Mouse (Mus musculus) stomach, embryonic 14.5 days (tissue): Measurements from ENCODE around the gene Gata1. TPM values are rescaled to one million over a fixed set of nuclear protein-coding genes. Genes with fewer than 3 reads are reported as not detected.

Experiments used
- ATAC-seq: fragments of 200-750 bp; cut with Nextera tagmentation; 2 replicates; pipeline ENCODE4 v1.8.0; 2017; ENCODE audit warnings: low read depth, moderate TSS enrichment; ENCODE audit not compliant: insufficient number of reproducible peaks, insufficient read depth, low FRiP score
- H3K27ac ChIP-seq: fragments of 300-500 bp; sonication (generic); 2 replicates; pipeline ENCODE4 v1.5.1; 2014; ENCODE audit warnings: mild to moderate bottlenecking, low read length, moderate library complexity, mixed read lengths
- H3K27me3 ChIP-seq: fragments of 300-500 bp; sonication (generic); 2 replicates; pipeline ENCODE4 v1.6.1; 2014; ENCODE audit warnings: low read length, control low read depth, mixed read lengths; ENCODE audit not compliant: control insufficient read depth, insufficient read depth
- H3K36me3 ChIP-seq: fragments of 300-500 bp; sonication (generic); 2 replicates; pipeline ENCODE4 v1.6.1; 2014; ENCODE audit warnings: mild to moderate bottlenecking, control low read depth, low read length, moderate library complexity, mixed read lengths; ENCODE audit not compliant: control insufficient read depth, insufficient read depth
- H3K4me1 ChIP-seq: fragments of 300-500 bp; sonication (generic); 2 replicates; pipeline ENCODE4 v1.6.1; 2014; ENCODE audit warnings: low read length, control low read depth, mixed read lengths; ENCODE audit not compliant: control insufficient read depth, insufficient read depth
- H3K4me2 ChIP-seq: fragments of 300-500 bp; sonication (generic); replicated peaks from 2 replicates; pipeline ENCODE4 v1.6.1; 2014; ENCODE audit warnings: low read depth, low read length, control low read depth
- H3K4me3 ChIP-seq: fragments of 300-500 bp; sonication (generic); 2 replicates; pipeline ENCODE4 v1.5.1; 2014; ENCODE audit warnings: low read depth, low read length, control low read depth
- H3K9ac ChIP-seq: fragments of 300-500 bp; sonication (generic); replicated peaks from 2 replicates; pipeline ENCODE4 v1.6.1; 2014; ENCODE audit warnings: low read depth, mild to moderate bottlenecking, control low read depth, low read length, moderate library complexity, mixed read lengths
- H3K9me3 ChIP-seq: fragments of 300-500 bp; sonication (generic); 2 replicates; pipeline ENCODE4 v1.6.1; 2016; ENCODE audit warnings: low read depth, low read length, control low read depth; ENCODE audit not compliant: control insufficient read depth
- WGBS: fragments of 180-500 bp; shearing (Covaris S2); extraction: QIAGEN DNeasy Blood & Tissue Kit; methylation state at CpG from one replicate; pipeline ENCODE4 v1.1.7; 2014; 5-methylcytosine and 5-hydroxymethylcytosine counted together
- polyA plus RNA-seq: library from polyadenylated mRNA; unstranded; fragments of >200 nt; fragmentation: Nextera tagmentation; extraction: Ambion mirVana; gene quantifications from 2 replicates; pipeline ENCODE4 v1.2.1, GENCODE M21; 2014

The Gata1 gene
- polyA plus RNA-seq, 1 experiment from 2014 or later = 0.90 TPM

DNA sequence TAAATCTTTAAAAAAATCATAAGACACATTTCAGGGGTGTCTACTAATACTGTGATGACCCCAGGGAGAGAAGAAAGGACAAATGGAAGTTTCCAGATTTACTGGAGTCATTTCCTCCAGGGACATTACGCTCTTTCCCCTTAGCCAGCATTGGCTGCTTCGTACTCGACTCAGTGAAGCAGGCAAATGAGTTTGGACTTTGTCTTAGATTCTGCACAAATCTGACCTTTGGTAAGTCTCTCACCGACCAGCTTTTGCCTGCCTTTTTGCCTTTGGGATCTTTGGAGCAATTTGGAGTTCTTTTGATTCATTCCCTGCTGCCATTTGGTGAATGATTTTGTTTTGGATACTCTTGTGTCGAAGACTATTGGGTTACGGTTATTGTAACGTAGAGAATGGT is 3.5 kb upstream of the Gata1 start:
- whole genome bisulfite sequencing = 87% methylated on average over 7 of the region's 7 CpGs

DNA sequence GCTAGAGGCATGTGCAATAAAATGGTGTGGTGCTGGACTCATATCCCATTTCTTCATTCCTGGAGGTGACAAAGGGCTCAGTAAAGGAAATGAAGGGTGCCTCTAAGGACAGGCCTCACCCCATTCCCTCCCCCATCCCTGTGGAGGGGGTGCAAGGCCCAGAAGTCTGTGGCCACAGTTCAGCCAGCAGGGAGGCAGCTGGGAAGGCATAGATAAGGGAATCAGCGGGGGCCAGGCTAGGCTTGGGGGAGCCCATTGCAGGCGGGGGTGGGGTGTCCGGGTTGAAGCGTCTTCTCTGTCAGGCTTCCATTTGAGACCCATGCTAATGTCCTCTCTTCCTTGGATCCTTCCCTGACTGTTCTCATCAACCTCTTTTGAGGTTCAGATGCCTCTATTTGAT is 6.6 kb downstream of the Gata1 start:
- 80% methylated on average over 2 of the region's 4 CpGs for WGBS
- no peaks in the 10 kb centered on the region for H3K27me3 ChIP-seq
- no peaks in the 10 kb centered on the region for H3K9me3 ChIP-seq
- peak; percentile 49; the same call in 1 of the 2 replicates for ATAC-seq
- no peak overlapping the region for H3K9ac ChIP-seq
- H3K27ac ChIP-seq = no peak overlapping the region
- no peak overlapping the region for H3K4me3 ChIP-seq
- H3K4me1 ChIP-seq = no peaks in the 10 kb centered on the region
- no peaks in the 10 kb centered on the region for H3K36me3 ChIP-seq
- no peak overlapping the region for H3K4me2 ChIP-seq

More for the DNA sequence above, 3.5 kb upstream of the Gata1 start:
- no peak for ATAC-seq
- no peak overlapping the region for H3K9ac ChIP-seq
- no peak overlapping the region for H3K27ac ChIP-seq
- H3K27me3 ChIP-seq = no peaks in the 10 kb centered on the region
- H3K4me2 ChIP-seq = no peak overlapping the region
- H3K4me1 ChIP-seq = no peaks in the 10 kb centered on the region
- H3K4me3 ChIP-seq = no peak overlapping the region
- H3K9me3 ChIP-seq = no peaks in the 10 kb centered on the region
- no peaks in the 10 kb centered on the region for H3K36me3 ChIP-seq

DNA sequence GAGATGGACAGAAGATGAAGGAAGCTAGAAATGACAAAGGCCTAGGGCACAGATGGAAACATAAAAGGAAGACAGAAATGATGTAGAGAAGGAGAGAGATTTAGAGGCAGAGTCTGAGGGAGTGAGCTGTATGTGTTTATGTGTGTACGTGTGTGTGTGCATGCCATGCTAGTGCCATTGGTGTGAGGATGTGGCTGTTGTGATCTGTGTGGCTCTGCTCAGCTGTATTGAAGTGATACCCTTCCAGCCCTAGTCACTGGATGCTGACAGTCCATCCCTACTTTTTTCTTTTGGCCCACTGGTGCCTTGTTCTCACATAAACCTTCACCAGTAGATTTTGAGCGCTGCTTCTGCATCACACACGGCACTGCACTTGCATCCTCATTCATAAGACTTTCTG is 9.0 kb downstream of the Gata1 start:
- Histone ChIP-seq H3K9me3 (no peaks in the 10 kb centered on the region), H3K27ac (no peak overlapping the region), H3K4me3 (no peak overlapping the region), H3K27me3 (no peaks in the 10 kb centered on the region), H3K4me1 (no peaks in the 10 kb centered on the region), H3K4me2 (no peak overlapping the region), H3K9ac (no peak overlapping the region), H3K36me3 (no peaks in the 10 kb centered on the region)
- no peak for ATAC-seq
- 86% methylated on average over 3 of the region's 3 CpGs for WGBS

DNA sequence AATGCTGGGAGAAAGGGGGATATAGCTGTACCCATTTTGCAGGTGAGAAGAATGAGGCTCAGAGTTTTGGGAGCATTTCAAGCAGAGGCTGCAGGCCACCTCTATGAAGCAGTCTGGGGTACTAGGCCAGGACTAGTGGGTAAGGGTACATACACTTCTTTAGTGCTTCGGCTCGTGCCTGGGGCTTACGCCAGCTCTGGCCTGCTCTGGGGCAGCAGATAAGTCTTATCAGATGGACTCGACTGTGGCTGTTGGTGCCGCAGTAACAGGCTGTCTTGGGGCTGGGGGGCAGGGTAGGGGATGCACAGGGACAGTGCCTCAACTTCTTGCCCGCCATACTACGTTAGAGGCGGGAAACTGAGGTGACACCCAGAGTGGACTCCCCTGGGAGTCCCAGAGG is 9.6 kb downstream of the Gata1 start:
- Histone ChIP-seq H3K4me2 (no peak overlapping the region), H3K27me3 (no peaks in the 10 kb centered on the region), H3K36me3 (no peaks in the 10 kb centered on the region), H3K9ac (no peak overlapping the region), H3K4me3 (no peak overlapping the region), H3K9me3 (no peaks in the 10 kb centered on the region), H3K4me1 (no peaks in the 10 kb centered on the region), H3K27ac (no peak overlapping the region)
- peak; percentile 28; the same call in 1 of the 2 replicates for ATAC-seq
- 81% methylated on average over 8 of the region's 8 CpGs for WGBS

DNA sequence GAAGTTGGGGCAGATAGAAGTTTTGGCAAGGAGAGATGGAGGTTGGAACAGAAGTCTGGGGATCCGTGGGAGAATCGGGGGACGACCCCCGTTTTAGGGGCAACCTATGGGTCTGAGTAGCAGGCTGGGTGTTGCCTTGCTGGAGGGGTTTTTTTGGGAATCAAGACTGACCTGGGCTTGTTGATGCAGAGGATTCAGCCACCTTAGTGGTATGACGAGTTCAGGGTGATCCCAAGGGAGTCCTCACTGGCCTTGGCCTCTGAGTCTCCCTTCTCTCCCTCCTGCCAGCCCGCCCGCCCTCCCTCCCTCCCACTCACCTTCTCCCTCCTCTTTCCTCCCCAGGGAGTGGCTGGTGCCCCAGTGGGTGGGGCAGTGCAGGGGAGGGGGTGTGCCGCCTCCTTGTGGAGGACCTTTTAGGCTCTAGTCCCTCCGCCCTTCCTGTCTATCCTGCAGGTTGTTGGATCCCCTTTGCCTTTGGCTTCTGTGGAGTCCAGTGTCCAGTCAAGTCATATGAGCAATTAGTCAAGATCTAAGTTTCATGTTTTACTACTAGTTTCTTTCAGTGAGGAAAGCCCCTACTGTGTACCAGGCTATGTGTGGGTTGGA is 10.2 kb downstream of the Gata1 start:
- ATAC-seq = peak; percentile 74; the same call in 1 of the 2 replicates
- H3K4me3 ChIP-seq = no peak overlapping the region
- 84% methylated on average over 7 of the region's 9 CpGs for WGBS
- H3K36me3 ChIP-seq = no peaks in the 10 kb centered on the region
- H3K4me2 ChIP-seq = no peak overlapping the region
- no peak overlapping the region for H3K9ac ChIP-seq
- H3K27ac ChIP-seq = no peak overlapping the region
- no peaks in the 10 kb centered on the region for H3K4me1 ChIP-seq
- no peaks in the 10 kb centered on the region for H3K27me3 ChIP-seq
- H3K9me3 ChIP-seq = no peaks in the 10 kb centered on the region

DNA sequence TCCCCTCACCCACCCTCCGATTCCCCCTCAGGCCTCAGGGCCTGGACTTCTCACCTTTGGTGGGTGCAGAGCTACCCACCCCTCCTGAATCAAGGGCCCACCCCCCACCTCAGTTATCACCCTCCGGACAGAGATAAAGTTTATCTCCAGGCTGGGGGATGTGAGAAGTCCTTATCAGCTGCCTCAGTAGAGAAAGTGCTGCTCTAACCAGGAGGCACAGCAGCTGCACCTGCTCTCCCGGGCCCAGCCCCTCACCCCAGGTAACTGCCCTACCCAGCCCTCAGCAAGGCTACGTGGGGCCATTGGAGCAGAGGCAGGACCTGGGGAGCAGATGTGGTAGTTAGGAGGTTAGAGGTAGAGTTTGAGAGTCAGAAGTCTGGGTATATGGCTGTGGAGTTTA is 11.7 kb downstream of the Gata1 start:
- Histone ChIP-seq H3K27ac (no peak overlapping the region), H3K9ac (no peak overlapping the region), H3K36me3 (no peaks in the 10 kb centered on the region), H3K4me1 (no peaks in the 10 kb centered on the region), H3K4me2 (no peak overlapping the region), H3K9me3 (no peaks in the 10 kb centered on the region), H3K27me3 (no peaks in the 10 kb centered on the region), H3K4me3 (no peak overlapping the region)
- 51% methylated on average over 4 of the region's 4 CpGs for WGBS
- ATAC-seq = no peak

DNA sequence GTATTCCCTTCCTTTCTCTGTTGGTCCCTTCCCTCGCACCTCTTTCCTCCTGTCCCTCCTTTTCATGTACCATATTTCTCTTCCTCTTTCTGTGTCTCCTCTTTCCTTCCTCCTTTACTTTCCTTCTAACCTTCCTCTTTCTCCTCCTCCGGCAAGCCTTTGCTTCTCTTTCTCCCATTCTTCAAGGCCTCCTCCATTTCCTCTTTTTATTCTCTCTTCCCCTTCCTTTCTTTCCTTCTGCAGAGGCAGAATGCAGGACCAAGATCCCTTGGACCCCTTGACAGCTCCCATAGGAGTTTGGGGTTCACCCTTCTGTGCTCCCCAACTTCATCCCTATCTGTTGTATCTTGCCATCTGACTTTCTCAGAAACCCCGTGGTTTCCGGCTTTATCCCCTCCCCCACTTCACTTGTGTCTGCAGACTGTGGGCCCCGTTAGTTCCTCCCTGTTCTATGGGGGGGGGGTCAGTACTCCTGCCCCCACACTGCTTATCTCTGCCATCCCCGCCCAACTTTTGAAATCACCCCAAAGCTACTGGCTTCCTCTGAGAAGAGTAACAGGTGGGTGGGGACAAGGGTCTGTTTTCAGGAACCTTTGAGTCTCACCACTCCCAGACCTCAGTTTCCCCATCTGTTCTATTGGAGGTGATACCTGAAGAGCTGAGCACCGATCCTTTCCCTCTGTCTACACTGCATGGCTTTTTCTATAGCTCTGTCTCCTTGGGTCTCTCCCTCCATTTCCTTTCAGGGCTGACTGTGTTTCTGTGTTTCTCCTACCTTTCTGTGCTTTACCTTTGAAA is 13.8 kb downstream of the Gata1 start:
- Histone ChIP-seq H3K9ac (no peak overlapping the region), H3K4me2 (no peak overlapping the region), H3K9me3 (no peaks in the 10 kb centered on the region), H3K36me3 (no peaks in the 10 kb centered on the region), H3K27me3 (no peaks in the 10 kb centered on the region), H3K4me1 (no peaks in the 10 kb centered on the region), H3K27ac (no peak overlapping the region), H3K4me3 (no peak overlapping the region)
- ATAC-seq = no peak
- 76% methylated on average over 7 of the region's 7 CpGs for WGBS

DNA sequence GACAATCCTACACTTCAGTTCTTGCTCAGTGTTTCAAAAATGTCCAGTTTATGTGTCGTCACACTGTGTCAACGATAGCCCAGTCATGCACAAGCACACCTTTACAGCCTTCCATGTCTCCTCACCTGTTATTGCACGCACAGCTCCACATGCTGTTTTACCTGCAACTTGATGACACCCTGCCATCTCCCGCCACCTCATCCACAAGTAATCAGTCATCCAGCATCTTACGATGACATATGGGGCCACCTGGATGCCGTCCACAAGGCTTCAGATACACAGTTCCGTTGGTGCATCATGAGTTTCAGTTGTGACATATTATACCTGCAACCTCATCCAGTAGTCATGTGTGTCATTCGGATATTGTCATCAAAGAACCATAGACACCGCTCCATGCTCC is 19.0 kb downstream of the Gata1 start:
- Histone ChIP-seq H3K36me3 (no peaks in the 10 kb centered on the region), H3K27me3 (no peaks in the 10 kb centered on the region), H3K9me3 (no peaks in the 10 kb centered on the region), H3K4me1 (no peaks in the 10 kb centered on the region), H3K4me3 (no peak overlapping the region), H3K9ac (no peak overlapping the region), H3K27ac (no peak overlapping the region), H3K4me2 (no peak overlapping the region)
- ATAC-seq = no peak
- WGBS = 89% methylated on average over 9 of the region's 9 CpGs
